Mouse (Mus musculus) frontal cortex, adult (tissue): ENCODE data around the gene Krt13.

Experiments
- ATAC-seq: cut with Nextera tagmentation; 2 replicates; pipeline ENCODE4 v1.9.2; 2017; ENCODE audit warnings: mild to moderate bottlenecking, moderate library complexity, mixed read lengths; ENCODE audit not compliant: low TSS enrichment

Gene Krt13

DNA sequence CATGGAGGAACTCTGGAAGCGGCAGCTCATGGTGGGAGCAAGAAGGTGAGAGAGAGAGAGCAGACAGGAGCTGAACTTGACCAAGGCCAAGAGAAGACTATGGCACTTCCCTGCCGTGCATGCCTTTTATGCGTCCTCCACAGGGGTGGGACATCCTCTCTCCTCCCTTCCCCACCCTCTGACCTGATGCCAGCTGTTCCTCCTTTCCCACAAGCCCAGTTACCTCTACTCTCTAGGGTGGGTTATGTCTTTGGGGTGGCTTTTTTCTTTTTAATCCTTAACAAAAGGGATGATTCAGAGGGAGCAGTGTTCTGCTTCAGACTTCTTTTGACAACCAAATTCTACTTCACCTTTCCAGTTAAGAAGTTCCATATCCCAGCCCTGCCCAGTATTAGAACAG, at the start of gene Krt13:
Gene Krt13, minus strand, starts transcription at position 101 of the 400 bp plus-strand sequence.
- ATAC-seq, result no peak

DNA sequence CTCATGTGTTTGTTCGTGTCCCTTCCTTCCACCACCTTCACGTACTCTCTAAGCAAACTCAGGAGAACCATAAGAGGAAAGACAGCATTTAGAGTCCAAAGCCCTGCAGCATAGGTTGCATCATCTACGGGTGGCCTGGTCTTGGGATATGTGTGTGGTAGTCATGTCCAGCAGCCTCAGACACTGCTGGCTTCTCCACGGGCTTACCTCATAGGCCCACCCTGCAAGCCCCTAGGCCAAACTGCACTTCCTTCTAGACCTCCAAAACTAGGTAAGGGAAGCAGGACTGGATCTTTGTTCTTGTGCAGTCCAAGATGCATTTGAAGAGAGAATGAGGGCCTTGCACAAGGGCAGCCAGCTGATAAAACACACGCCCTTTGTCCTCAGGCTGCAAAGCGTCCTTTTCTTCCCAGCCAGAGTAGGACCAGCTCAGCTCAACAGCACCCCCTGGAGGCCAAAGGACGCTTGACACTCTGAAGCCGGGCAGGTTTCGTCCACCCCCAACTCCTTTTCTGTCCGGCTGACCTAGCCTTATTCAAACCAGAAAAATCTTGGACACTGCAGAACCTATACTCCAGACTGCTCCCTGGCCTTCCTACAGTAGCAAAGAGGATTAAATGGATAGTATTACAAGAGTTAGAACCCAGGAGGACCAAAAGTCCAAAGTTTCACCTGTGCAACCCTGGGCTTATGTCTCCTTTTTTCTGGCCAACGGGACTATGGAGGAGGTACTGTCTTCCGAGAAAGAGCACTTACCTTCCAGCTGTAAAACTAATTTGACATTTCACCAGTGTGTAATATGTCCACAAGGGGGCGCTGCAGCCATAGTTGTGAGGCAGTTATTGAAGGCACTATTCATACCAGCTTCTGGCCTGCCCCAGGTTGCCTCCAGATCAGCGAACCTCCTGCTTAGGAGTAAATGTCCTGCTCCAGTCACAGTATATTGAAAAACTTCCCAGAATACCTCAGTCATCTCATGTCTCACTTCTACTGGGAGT, 47.7 kb upstream of the Krt13 start:
- peak; percentile 65; the same call in 1 of the 2 replicates for ATAC-seq

- ATAC-seq, result no peak
These were observed 46.7 kb upstream of the Krt13 start for GRCm38 (mm10) chr11:100168071-100168470.

DNA sequence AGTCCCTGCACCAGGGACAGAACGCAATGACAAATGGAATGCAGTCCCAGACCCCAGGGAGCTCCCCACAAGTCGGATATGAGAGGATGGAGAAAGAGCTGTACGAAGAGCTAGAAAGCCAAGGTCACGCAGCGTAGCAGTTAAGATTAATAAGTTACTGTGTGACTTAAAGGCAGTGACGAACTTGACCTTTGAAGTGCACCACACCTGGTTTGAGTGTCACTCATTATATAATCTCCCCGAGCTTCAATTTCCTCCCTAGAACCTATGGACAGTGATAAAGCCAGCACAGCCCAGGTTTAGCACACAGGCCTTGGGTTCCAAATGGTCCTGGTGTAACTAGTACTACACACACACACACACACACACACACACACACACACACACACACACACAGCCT, 43.0 kb upstream of the Krt13 start:
- ATAC-seq, result no peak

DNA sequence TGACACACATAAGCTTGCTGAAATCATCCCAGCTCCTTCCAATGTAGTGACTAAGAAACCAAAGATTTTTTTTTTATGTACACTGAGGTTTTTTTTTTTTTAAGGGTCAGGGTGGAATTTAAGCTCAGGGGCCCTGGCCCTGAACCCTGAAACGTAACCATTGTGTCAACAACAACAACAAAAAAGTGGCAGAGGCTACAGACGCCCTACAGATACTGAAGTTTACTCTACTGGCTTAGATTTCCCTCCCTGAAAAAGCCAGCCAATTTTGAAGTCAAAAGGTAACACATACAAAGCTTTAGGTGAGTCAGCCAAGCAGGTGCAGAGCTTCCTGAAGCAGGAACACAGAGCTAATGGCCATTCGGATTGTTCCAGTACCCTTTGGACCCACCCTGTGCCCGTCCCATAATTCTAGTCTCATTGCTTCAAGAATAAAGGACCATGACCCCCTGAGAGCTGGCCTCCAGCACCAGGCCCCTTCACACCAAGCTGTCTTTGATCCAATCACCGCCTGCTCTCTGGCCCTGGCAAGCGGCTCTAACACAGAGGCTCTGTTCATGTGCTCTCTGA, 36.6 kb upstream of the Krt13 start:
- no peak for ATAC-seq

DNA sequence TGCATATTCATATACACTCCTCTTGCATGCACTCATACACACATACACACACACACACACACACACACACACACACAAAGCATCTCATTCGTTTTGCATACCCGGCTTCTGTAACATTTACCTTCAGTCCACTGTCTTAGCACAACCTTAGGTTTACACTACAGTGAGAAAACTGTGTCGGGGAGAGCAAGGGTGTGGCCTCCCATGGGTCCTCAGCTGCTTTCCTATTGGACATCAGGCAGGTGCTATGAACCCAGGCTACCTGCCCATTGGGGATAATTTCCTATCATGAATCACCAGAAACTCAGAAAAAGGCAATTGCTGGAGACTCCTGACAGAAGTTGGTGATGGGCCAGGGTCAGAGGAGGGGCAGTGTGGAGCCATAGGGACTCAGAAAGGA, 36.0 kb upstream of the Krt13 start:
- ATAC-seq, result no peak

- ATAC-seq, result no peak
These were observed 34.3 kb upstream of the Krt13 start for GRCm38 (mm10) chr11:100155497-100156255.

DNA sequence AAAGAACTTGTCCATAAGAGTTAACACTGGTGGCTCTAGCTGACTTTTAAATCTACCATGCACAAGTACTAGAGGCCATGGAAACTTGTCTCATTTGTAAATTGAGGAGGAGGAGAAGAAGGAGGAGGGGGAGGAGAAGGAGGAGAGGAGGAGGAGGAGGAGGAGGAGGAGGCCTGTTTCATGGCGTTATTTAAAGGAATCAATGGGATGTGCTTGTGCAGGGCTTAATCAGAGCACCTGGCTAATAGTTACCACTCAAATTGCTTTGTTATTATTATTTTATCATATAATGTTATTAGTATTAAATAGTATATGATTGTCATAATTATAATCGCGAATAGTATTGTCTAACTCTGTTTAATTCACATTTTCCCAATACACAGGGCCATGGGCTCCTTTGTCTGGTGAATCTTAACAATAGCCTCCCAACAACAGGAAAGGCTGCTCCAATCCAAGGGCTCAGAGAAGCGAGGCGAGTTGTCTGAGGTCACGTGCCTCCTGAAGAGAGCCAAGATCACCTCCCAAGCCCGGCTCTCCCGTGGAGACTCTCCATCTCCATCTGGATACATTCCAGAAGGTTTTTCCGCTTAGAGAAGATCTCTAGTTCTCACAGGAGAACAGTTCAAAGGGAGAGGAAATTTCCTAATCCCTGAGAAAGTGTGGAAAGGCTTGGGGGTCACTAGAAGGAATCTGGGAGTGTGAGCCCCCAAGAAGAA, 27.4 kb upstream of the Krt13 start, which contains the start of gene Krt19:
Gene Krt19, minus strand, starts transcription at position 51 of the 716 bp plus-strand sequence.
- ATAC-seq, result no peak

- ATAC-seq, result no peak
These were observed 26.4 kb upstream of the Krt13 start for GRCm38 (mm10) chr11:100147566-100148353.

GRCm38 (mm10) chr11:100145858-100146560, 24.6 kb upstream of the Krt13 start:
- ATAC-seq, result no peak

- ATAC-seq, result no peak
These were observed 23.7 kb upstream of the Krt13 start for GRCm38 (mm10) chr11:100145104-100145503.

- ATAC-seq, result no peak
These were observed 19.6 kb upstream of the Krt13 start for GRCm38 (mm10) chr11:100140966-100141365.

DNA sequence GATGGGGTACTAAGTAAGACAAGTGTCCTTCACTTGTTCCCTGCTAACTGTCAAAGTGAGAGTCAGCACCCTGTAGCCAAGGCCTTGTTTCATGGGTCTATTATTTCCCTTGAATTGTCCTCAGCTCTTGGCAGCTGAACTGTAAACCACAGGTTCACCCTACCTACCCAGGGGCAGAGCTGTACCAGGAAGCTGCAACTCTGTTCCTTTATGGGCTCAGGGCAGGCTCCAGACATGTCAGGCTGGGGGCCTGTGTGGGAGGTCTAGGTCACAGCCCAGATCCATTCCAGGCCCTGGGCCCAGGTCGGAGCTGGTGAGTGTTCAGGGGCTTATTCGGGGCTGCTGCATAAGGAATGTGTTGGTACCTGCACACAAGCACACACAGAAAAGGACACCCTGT, 18.0 kb upstream of the Krt13 start:
- no peak for ATAC-seq

- ATAC-seq, result no peak
These were observed 17.4 kb upstream of the Krt13 start for GRCm38 (mm10) chr11:100138809-100139208.

GRCm38 (mm10) chr11:100137693-100138092, 16.3 kb upstream of the Krt13 start:
- ATAC-seq, result no peak

- ATAC-seq, result no peak
These were observed 15.2 kb upstream of the Krt13 start for GRCm38 (mm10) chr11:100136559-100136958.

- ATAC-seq, result no peak
These were observed 14.4 kb upstream of the Krt13 start, which contains the start of gene Krt15 for GRCm38 (mm10) chr11:100135731-100136130. Gene Krt15, minus strand, starts transcription at chr11:100135928.

DNA sequence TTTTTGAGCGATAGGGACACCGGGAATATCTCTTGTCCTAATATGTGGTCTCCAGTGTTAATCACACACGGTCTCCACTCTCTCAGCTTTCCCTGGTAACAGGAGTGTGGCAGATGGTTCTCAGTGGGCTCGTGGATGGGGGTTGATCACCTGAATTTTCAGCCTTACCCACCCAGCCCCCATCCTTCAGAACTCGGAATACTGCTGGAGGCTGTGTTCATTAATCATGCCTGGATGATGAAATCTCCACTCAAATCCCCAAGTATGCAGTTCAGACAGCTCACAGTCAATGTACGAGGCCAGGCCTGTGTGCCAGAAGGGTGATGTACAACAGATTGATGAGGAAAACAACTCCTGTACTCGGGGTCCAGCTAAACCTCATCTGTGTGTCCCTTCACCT, 3.5 kb upstream of the Krt13 start:
- ATAC-seq, result no peak

DNA sequence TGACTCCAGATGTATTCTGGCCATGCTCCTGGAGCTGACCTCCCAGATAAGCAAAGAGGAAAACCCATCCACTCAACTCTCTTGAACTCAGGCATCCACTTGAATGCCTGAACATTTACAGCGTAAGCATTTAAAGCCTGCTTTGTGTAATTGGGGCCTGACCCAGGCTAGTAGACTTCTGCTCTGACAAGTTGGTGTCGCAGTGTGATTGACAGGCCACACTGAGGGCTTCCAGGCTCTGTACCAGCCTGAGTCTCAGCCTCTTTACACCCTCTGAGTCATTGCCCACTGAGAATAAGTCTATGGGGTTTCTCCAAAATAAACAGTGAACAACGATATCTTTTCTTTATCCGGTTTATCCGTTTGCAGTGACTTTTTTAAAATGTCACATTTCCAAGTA, 1.0 kb downstream of the Krt13 start:
- no peak for ATAC-seq

DNA sequence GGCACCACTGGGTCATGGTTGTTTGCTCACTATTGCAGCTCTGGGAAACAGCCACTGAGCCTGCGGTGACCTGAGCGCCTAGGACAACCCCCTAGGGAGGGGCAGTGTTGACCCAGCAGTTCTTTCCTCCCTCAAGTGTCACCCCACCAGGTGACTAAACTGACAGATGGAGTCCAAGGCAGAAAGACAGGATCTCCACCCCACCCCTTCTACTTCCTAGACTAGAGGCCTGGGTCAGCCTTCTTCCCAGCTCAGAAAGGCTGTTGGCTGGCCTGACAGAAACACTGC, 7.7 kb downstream of the Krt13 start:
- no peak for ATAC-seq
